Mouse (Mus musculus) left cerebral cortex, postnatal 4 days (tissue): ENCODE results near the gene Sult2b1. TPM values are rescaled to one million over a fixed set of nuclear protein-coding genes. Genes with fewer than 3 reads are reported as not detected.

Experiments
- DNase-seq: peaks from one replicate; pipeline ENCODE4 v3.0.0-alpha.2; 2022
- intact Hi-C: fragments of 180-260 bp; cut with DNase I; formaldehyde crosslinking; loops from one replicate; pipeline ENCODE4 v1.15.1; 2025
- total RNA-seq, 2 experiments: library from RNA; stranded (reverse); gene quantifications; 2 replicates each; pipeline ENCODE4 v1.2.3; 2021

Gene Sult2b1
- total RNA-seq, 2 experiments from 2014 or later: 4.9 to 5.5 TPM

GRCm38 (mm10) chr7:45801348-45801747 is 16.9 kb upstream of the Sult2b1 start:
- intact Hi-C loops: loop anchor here (2.0 kb wide), 1 partner anchor 63 kb away; no protein-coding TSS in a partner anchor

DNA sequence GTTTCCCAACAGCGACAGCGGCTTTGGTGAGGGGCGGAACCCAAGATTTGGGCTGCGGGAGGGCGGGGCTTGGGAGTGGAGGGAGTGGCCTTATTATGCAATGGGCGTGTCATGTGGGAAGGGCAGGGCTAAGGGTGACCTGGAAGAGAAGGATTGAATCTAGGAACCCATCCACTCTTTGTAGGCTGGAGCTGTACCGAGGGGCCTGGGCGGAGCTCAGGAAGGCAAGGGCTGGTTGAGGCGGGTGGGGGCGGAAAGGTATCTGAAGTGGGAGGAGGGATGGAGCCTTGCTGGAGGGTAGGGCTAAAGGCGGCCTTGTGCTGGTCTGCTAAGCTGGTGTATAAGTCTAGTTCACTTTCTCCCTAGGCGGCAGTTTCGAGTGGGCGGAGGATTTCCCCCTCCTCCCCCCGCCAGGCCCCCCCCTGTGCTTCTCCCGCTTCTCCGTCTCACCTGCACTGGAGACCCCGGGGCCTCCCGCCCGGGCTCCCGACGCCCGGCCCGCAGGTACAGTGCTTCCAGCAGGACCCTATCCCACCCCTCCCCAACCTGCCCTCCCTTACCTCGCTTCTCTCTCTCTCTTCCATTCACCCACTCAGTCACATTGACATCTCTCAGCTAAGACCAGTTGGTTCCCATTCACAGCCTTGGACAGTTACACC is 16.2 kb upstream of the Sult2b1 start:
- no peak for DNase-seq
- intact Hi-C loops: loop anchor here (2.0 kb wide), 1 partner anchor 62 kb away; no protein-coding TSS in a partner anchor

More at GRCm38 (mm10) chr7:45801348-45801747, 16.9 kb upstream of the Sult2b1 start:
- peak; percentile 96 for DNase-seq

DNA sequence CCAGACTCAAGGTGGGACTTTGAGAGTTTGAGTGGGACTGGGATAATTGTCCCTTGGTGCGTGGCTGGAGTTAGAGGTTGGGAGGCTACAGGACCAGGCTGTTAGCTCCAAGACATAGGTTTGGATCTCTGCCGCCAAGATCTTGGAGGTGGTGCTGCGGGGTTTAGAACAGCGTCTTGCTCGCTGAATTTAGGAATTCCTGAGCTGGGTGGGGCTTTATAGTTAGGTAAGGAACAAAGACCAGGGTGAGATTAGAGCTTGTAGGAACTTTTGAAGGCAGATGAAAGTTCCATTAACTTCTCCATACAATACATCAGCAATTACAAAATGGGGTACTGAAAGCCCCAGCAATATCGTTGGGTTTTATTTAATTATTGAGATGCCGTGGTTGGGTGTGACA is 15.5 kb upstream of the Sult2b1 start:
- intact Hi-C loops: loop anchor here (2.0 kb wide), 1 partner anchor 61 kb away; no protein-coding TSS in a partner anchor
- no peak for DNase-seq

DNA sequence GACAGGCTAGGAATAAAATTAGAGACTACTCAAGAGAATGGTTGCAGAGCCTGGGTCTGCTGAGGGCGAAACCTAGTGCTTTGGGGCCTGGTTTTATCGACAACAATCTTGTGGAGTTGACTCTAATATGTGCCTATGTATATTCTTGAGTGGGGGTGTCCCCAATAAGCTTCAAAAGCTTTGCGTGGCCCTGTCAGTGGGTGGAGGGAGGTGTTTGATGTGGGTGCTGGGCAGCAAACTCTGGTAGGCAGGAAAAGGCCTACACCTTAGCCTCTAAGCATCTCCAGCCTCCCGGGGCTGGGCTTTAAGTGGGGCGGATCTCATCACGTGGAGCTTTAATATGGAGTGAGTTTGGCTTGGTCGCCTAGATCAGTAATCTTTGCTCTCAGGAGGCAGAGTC is 14.5 kb upstream of the Sult2b1 start:
- no peak for DNase-seq
- intact Hi-C loops: loop anchor here (5.0 kb wide), 1 partner anchor 77 kb away; the partner anchor contains the start of gene Fam83e

DNA sequence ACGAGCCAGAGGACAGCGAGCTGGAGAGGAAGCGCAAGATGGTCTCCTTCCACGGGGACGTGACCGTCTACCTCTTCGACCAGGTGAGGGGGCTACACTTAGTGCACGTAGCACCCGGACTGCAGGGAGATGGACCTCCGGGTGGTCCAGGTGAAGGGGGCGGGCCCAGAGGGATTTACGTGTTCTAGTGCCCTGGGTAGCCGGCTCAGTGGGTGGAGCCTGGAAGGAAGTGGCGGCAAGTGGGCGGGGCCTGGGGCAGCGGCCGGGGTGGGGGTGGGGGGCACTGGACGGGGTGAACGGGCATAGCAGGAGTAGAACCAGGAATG is 14.0 kb upstream of the Sult2b1 start:
- intact Hi-C loops: loop anchor here (5.0 kb wide), 1 partner anchor 76 kb away; the partner anchor contains the start of gene Fam83e
- DNase-seq: no peak

GRCm38 (mm10) chr7:45797661-45798510 is 13.4 kb upstream of the Sult2b1 start:
- DNase-seq: peak; percentile 7
- intact Hi-C loops: loop anchor here (5.0 kb wide), 1 partner anchor 76 kb away; the partner anchor contains the start of gene Fam83e

- intact Hi-C loops: loop anchor here (5.0 kb wide), 1 partner anchor 75 kb away; the partner anchor contains the start of gene Fam83e
- no peak for DNase-seq
Observed at GRCm38 (mm10) chr7:45796950-45797349, 12.5 kb upstream of the Sult2b1 start.

DNA sequence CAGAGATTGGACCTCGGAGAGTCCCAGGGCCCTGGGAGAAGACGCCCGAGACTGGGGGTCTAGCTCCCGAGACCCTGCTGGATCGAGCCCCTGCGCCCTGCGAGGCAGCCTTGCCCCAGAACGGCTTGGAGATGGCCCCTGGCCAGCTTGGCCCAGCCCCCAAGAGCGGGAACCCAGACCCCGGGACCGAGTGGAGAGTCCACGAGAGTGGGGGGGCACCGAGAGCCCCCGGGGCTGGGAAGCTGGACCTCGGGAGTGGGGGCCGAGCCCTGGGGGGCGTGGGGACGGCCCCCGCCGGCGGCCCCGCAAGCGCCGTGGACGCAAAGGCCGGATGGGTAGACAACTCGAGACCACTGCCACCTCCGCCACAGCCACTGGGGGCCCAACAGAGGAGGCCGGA is 10.5 kb upstream of the Sult2b1 start:
- intact Hi-C loops: loop anchor here (5.0 kb wide), 1 partner anchor 73 kb away; the partner anchor contains the start of gene Fam83e
- DNase-seq: peak; percentile 17

GRCm38 (mm10) chr7:45793969-45794585 is 9.6 kb upstream of the Sult2b1 start:
- intact Hi-C loops: no loop called here
- peak; percentile 12 for DNase-seq

- intact Hi-C loops: no loop called here
Observed at GRCm38 (mm10) chr7:45793240-45793639, 8.8 kb upstream of the Sult2b1 start.

DNA sequence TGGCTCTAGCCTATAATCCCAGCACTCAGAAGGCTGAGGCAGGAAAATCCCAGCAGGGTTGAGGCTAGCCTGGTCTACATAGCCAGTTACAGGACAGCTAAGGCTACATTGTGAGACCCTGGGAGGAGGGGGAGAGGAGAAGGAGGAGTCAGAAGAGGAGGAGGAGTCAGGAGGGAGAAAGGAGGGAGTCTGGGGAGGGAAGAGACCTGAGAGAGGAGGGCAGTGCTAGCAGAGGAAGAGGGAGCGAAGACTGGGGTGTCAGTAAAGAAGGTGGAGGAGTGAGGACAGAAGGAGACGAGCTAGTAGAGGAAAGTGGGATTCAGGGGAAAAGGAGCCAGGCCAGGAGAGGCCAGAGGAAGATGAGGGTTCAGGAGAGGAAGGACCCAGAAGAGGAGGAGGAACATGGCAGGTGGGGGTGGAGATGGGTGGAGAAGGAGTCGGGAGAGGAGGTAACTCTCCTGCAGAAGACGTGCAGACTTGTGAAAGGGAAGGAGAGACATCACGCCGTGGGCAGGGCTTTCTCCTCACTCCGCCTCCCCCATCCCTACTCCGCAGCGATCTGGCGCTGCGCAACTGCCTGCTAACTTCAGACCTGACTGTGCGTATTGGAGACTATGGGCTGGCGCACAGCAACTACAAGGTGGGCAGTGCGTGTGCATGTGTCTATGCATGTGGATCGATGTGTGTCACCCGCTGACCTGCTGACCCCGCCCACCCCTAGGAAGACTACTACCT is 7.5 kb upstream of the Sult2b1 start:
- no peak for DNase-seq

More at GRCm38 (mm10) chr7:45793240-45793639, 8.8 kb upstream of the Sult2b1 start:
- DNase-seq: no peak

GRCm38 (mm10) chr7:45790721-45791120 is 6.3 kb upstream of the Sult2b1 start:
- DNase-seq: no peak
- intact Hi-C loops: no loop called here

More for the DNA sequence above, 7.5 kb upstream of the Sult2b1 start:
- intact Hi-C loops: no loop called here

GRCm38 (mm10) chr7:45787642-45788041 is 3.2 kb upstream of the Sult2b1 start:
- DNase-seq: no peak
- intact Hi-C loops: no loop called here

GRCm38 (mm10) chr7:45786661-45787413 is 2.4 kb upstream of the Sult2b1 start:
- intact Hi-C loops: no loop called here
- DNase-seq: peak; percentile 43

GRCm38 (mm10) chr7:45786136-45786578 is 1.7 kb upstream of the Sult2b1 start:
- DNase-seq: peak; percentile 86
- intact Hi-C loops: no loop called here

DNA sequence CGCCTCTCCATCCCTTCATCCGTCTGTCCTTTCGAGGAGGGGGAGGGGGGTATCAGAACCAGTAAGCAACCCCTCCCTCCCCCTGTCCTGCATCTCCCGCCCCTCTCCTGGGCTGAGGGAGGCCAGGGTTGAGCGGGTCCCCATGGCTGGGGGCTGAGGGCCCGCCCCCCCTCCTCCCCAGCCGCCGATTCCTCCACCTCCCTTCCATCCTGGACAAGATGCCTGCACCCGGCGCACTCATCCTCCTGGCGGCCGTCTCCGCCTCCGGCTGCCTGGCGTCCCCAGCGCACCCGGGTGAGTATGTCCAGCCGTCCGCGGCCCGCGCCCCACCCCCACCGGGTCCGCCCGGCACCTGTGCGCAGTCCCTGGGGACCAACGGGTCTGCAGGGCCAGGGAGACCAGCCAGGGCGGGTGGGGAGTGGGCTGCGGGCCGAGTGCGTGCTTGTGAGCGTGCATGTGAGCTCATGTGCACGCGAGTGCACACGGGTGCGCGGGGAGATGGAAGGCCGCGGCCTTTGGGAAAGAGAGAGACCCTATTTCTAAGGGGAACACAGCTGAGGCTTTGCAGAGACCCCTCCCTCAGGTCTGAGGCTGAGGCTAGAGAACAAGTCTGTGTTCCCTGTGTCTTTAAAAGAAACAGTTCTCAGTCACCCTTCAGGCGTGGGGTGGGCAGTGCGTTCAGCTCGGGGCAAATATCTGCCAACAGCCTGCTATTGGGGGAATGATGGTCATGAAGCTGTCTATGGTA is 1.1 kb upstream of the Sult2b1 start:
- intact Hi-C loops: no loop called here
- peak; percentile 82 for DNase-seq

- intact Hi-C loops: no loop called here
- peak; percentile 86 for DNase-seq
Observed at GRCm38 (mm10) chr7:45783511-45784091, 868 bp downstream of the Sult2b1 start, which contains the start of gene Lmtk3. Lmtk3 (plus strand) TSS chr7:45783738.

DNA sequence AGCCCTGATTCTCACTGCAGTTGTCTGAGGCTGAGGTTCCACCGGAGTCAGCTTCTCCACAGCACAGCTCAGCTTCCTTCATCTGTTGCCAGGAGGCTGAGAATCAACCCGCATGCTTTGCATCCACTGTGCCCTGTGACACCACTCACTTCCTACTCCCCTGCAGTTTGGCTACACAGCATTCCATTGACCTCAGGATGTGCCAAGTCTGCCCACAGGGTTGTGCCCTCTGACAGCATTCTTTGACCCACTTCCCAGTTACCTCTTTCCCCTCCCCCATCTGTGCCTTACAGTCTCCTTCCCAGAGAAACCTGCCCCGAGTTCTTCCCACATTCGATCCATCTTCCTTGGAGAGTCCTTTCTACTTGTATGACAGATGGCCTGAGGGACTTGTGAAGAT is 2.2 kb downstream of the Sult2b1 start:
- intact Hi-C loops: no loop called here

More for the DNA sequence above, 2.2 kb downstream of the Sult2b1 start:
- no peak for DNase-seq
